Mouse (Mus musculus): ENCODE data around the gene Prune1.

Gene Prune1

DNA sequence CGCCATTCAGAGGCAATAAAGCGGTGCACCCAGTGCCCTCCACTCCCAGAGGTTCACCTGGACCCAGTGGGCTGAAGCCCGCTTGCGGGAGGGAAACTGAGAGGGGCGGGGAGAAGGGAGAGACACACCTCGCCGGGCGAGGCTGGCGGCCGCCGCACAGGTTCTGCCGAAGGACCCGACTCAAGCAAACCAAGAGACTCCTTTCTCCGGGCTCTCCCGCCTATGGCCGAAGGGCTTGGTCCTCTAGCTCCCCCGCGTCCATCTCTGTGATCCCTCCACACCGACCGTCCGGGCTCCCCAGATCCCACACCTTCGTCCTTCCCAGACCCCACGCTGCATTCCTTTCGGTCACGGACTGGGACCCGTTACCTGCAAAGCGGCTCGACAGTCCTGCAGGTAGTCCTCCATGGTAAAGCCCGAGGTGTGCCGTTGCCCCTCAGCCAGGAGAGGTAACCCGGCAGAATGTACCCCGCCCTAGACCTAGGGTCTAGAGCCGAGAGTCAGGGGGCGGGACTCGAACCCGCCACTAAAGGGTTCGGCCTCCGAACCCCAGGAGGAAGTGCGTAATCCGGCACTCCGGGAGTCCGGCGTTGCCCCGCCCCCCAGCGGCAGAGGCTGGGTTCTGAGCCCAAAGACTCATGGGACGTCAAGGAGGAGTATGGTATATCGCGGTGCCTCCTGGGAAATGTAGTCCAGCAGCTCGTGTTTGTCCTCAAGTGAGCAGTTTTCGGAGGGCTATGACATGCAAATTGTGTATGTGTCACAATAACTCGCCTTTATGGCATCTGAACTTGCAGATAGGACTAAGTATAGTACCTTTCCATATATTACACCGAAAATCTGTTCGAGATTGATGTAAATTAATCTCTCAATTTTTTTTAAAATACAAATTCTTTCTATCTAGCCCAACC is at the start of gene Prune1, which contains the start of gene Mindy1:
Gene Prune1, minus strand, starts transcription at position 861 of the 911 bp plus-strand sequence.
Gene Mindy1, plus strand, starts transcription at position 130 of the 911 bp plus-strand sequence.
- in situ Hi-C loops (cut with MboI; ENCODE audit: low sequenced_read_pairs): no loop called here

DNA sequence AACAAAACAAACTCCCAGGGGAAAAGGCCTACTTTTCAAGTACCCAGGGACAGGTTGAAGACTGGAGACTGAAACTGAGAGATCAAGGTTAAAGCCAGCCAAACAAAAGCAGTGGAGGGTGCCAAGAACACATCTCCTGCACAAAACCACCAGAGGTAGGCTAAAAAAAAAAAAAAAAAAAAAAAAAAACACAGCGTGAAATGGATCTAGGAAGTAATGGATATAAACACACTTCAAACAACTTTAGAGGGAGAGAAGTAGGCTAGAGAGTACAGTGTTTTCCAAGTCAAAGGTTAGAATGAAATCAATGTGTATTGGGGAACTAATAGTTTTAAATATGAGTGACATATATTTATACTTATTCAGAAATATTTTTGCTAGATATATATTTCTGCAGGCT is 49.7 kb upstream of the Prune1 start:
- in situ Hi-C loops (cut with MboI; ENCODE audit: low sequenced_read_pairs): no loop called here

DNA sequence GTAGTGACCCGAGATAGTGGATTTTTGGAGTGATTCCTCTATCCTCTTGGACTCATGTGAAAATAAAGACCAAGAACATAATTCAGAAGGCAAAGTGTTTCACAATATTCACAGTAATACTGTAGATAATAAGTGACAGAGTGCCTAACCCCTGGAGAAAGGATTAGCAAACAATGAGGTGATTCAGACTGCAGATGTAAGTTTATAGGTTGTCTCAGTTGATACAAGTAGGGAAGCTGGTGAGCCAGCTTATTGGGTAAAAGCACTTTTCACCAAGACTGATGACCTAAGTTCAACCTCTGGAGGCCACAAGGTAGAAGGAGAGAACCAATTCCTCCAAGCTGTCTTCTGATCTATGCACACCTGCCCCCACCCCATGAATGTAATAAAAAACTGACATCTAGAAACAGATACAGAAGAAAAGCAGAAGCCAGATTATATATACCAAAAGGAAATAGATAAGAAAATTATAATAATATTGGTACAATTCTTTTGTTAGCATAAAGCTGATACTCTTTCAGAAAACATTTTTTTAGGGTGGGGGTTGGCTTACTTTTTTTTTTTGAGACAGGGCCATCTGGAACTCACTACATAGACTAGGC is 47.0 kb upstream of the Prune1 start:
- in situ Hi-C loops (cut with MboI; ENCODE audit: low sequenced_read_pairs): no loop called here

DNA sequence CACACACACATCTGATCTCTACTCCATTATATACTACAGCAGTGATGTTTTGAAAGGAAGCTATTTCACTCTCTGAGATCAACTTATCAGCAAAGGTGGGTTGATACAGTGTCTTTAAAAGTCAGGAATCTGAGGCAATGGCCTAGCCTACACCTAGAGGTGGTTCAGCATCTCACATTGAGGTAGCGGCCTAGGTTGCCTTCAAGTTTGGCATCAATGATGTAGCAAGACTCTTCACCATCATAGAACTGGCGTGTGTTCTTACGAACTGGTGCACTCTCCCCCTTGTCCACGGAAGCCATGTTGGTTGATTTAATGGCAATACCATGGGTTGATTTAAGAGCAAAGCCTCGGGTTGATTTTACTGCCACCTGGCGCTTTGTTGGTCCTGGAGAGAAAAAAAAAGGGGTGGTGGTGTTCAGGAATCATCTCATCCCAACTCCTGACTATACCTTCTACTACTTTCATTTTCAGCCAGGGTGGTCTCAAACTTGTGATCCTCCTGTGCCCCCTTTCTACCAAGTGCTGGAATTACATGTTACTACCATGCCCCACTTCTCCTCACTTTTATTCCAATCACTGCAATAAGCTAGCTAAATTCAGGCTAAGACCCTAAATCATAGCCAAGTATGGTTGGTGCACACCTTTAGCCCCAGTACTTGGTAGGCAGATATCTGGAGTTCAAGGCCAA is 42.7 kb upstream of the Prune1 start:
- in situ Hi-C loops (cut with MboI; ENCODE audit: low sequenced_read_pairs): no loop called here

DNA sequence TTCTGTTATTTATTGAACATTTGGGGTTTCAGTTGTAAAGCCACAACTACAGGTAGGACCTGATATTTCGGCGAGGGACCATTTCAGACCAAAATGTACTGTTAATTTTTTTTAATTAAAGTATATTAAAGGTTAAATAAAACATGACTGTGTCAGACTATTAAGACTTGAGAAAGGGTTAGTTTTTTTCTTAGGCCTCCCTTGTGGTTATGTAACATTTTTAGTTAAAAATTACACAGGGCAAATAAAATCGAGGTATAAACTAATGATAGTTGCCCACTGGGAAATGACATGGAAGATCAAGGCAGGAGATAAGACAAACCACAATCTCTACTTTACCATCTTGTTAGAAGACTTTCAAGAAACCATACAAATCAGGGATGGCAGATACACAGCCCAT is 41.6 kb upstream of the Prune1 start:
- in situ Hi-C loops (cut with MboI; ENCODE audit: low sequenced_read_pairs): no loop called here

DNA sequence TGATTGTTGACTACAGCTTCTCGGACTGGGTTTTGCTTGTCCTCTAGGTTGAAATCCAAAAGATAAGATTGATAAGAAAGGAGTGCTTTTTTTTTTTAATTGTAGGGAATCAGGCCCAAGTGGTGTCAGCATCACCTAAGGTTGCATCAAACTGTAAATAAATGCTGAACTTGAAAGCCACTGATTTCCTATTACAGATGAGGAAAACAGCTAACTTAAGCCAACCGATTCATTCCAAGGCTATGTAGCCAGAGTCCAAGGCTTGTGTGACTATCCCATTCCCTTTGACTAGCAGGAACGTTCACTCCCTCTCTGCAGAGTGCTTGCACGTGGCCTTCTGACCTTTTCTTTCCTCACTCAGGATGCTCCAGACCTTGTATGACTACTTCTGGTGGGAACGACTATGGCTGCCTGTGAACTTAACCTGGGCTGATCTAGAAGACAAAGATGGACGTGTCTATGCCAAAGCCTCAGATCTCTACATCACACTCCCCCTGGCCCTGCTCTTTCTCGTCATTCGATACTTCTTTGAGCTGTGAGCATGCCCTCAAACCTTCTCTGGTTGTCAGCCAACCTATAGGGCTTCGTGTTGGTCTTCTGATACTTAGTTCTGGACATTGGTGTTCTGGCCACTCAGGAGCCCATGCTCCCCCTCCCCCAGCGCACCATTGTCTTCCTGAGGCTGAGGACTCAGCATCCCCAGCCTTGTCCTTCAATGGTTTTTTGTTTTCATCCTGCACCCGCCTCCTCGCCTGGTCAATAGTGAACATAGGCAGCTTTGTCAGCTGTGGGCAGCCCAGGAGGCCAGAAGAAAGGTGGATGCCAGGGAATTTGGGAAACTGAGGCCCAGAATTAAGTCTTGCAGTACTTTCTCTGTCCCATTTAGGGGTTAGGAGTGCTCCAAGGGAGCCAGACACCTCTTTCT is 38.1 kb upstream of the Prune1 start:
- in situ Hi-C loops (cut with MboI; ENCODE audit: low sequenced_read_pairs): no loop called here

DNA sequence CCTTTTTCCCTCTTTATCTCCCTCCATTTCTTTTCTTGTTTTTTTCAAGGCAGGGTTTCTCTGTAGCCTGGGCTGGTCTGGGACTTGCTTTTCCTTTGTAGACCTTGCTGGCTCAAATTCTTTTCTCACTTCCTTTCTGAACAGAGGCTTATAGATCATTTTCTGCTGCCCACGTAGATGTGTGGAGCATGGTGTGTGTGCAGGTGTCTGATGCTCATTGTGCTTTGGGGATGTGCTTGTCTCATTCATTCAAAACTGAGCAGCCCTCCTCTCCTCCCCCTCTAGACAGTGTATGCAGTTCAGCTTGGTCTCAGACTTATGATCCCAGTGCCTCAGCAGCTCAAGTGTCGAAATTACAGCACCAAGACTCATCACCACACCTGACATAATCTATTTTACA is 37.2 kb upstream of the Prune1 start:
- in situ Hi-C loops (cut with MboI; ENCODE audit: low sequenced_read_pairs): no loop called here

DNA sequence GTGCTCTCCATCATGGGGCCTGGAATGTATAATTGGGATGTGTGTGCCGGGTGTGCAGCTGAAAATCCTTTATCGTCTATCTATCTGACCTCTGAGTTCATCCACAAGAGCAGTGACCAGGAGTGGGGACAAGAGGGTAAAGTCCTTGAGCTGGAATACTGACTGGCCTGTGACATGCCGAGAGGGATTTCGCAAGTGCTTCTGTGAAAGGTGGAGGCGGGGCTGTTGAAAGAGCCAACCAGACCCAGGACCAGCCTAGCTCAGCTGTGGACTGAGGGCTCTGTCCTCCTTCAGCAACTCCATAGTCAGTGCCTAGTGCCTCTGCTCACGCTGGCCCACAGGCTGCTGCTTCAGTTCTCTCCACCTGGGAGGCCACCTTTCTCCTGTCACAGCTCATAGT is 36.7 kb upstream of the Prune1 start:
- in situ Hi-C loops (cut with MboI; ENCODE audit: low sequenced_read_pairs): no loop called here

DNA sequence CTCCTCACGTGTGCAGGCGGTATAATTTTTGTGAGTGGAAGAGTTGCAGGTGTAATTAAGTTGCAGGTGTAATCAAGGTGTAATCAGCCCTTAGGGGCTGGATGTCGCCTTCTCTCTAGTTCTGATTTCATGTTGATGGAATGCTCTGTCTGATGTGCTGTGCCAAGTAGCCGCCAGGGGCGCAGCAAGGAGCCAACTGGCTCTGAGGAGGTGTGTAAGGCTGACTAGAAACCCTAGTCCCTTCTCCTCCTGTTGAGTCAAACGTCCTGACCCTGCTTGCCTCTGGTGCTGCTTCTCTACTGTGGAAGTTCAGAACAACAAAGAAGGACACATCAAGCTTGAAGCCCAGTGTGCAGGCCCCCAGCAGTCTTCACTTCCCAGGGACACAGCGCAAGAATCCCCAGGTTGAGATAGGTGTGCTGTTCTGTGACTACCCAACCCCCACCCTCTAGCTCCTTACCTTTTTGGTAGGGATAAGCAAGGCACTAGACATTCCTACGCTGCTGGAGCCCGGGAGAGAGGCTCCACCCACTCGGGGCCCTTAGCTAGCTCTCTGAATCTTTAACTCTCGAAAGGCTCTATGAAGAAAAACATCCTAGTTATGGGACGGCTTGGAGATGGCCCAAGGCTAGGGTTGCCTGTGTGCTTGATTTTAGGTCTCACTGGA is 35.7 kb upstream of the Prune1 start:
- in situ Hi-C loops (cut with MboI; ENCODE audit: low sequenced_read_pairs): no loop called here

DNA sequence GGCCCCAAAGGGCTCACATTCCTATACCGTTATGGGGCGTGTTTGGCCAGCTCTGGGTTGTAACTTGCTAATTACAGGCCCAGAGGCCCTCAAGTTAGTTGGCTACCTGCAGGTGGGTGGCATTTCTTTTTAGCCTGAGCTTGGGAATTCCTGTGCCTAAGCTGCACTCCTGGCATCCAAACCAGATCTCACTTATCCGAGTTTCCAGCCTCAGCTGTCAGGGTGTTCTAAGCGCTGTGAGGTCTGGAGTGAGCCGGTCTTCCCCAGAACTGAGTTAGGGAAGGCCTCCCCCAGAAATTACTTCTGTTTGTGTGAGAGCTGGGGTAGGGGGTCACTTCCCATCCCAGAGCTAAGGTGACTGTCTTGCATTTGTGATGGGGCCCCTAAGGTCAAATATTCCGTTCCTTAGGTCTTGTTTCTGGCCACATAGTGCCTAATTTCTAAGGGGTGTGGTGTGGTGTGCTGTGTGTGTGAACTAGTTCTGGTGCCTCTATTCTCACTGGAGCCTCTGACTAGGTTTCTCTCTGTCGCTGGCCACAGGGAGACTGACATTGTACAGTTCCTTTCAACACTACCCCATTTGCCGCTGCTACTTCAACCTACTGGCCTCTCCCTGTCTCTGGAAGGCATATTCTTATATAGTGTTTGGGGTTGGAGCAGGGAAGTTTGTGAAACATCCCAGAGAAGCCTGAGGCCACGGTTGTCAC is 34.1 kb upstream of the Prune1 start:
- in situ Hi-C loops (cut with MboI; ENCODE audit: low sequenced_read_pairs): no loop called here

DNA sequence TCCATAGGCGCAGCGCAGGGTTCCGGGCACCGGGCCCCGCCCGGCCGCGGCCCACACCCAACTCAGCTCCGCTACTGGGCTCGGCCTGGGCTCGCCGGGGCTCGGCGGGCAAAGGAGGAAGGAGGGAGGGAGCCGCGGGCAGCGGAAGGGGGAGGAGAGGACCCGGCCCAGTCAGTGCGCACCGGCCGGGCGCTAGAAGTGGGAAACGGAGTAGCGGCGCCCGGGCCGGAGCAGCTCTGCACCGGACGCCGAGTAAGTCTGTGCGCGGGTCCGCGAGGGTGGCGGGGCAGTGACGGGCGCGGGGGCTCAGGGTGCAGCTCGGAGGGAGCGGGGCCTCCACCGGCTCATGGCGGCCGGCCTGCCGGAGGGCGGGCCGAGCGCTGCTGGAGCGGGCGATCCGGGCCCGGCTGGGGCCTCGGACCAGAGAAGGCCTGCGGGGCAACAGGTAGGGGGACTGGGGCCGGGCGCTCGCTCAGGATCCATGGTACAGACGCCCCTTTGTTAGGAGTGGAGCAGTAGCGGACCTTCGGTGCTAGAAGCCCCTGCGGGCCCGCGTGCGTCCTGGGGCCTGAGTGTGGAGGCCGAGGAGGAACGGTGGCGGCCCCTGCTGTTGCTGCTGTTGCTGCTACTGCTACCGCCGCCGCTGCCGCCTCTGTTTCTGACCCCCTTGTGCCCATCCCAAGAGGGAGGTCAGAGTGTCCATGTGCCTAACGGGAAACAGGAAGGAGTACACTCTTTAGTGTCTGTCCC is 33.4 kb upstream of the Prune1 start:
- in situ Hi-C loops (cut with MboI; ENCODE audit: low sequenced_read_pairs): no loop called here

DNA sequence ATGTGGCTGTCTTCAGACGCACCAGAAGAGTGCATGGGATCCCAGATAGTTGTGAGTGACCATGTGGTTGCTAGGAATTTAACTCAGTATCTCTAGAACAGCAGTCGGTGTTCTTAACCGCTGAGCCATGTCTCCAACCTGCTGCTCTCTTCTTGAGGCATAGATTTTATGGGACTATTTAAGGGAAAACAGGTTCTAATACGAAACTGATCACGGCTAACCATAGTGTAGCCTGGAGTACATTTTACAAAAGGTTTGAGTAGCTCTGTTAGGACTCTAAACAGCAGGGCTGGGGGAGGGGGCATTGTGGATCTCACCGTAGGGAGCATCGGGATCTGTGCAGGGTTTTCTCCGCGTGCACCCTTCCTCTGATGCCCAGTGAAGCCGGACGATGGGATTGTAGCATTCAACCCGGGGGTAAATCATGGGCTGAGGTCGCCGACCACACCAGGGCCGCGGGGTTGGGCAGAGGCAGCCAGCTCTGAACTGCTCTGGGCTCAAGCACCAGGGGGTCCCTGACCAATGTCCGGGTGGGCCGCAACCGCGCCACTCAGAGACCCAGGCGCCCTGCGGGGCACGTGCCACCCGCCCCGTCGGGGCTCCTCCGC is 32.7 kb upstream of the Prune1 start, which contains the start of gene Cers2:
Gene Cers2, plus strand, starts transcription at position 306 of the 608 bp plus-strand sequence.
- in situ Hi-C loops (cut with MboI; ENCODE audit: low sequenced_read_pairs): no loop called here

DNA sequence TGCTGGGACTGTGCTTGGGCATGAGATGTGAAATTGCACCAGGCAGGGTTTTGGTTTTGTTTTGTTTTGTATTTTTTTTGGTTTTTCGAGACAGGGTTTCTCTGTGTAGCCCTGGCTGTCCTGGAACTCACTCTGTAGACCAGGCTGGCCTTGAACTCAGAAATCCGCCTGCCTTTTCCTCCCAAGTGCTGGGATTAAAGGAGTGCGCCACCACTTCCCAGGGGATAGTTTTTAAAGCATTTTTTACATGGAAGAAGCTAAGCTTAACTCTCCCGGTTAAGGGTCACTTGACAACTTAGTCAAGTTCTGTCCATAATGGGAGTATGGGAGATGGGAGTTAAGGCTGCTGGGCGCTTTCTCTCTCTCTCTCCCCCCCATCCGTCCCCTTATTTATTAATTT is 32.2 kb upstream of the Prune1 start:
- in situ Hi-C loops (cut with MboI; ENCODE audit: low sequenced_read_pairs): no loop called here

DNA sequence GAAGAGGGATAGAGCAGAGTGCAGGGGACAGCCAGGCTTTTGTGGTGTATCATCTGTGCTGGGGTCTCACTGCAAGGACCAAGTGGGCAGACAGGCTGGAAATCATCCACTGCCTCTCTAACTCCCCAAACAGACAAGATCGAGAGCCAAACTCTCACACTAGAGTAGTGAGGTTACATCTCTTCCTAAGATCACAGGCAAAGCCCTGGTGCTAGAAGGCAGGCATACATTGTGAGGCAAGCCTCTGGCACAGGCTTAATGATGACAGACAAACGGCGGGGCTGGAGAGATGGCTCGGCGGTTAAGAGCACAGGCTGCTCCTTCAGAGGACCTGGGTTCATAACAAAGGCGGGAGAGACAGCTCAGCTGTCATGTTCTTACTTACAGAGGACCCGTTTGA is 31.6 kb upstream of the Prune1 start:
- in situ Hi-C loops (cut with MboI; ENCODE audit: low sequenced_read_pairs): no loop called here

DNA sequence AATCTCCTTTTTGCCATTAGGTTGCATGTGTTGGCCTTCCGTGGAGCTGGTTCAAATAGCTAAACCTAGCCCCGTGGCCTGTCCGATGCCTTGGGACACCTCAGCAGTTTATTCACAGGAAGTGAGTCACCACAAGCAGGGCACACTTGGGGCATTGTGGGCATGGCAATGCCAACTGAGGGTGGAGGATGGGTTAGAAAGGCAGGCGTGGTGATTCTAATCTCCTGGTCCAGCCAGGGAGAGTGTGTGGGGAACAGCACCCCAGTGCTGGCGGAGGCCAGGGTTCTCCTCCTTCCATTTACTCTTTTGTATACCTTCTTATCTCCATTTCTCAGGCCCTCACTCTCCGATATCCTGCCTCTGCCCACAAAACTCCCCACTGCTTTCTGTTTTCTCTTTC is 30.7 kb upstream of the Prune1 start:
- in situ Hi-C loops (cut with MboI; ENCODE audit: low sequenced_read_pairs): no loop called here

DNA sequence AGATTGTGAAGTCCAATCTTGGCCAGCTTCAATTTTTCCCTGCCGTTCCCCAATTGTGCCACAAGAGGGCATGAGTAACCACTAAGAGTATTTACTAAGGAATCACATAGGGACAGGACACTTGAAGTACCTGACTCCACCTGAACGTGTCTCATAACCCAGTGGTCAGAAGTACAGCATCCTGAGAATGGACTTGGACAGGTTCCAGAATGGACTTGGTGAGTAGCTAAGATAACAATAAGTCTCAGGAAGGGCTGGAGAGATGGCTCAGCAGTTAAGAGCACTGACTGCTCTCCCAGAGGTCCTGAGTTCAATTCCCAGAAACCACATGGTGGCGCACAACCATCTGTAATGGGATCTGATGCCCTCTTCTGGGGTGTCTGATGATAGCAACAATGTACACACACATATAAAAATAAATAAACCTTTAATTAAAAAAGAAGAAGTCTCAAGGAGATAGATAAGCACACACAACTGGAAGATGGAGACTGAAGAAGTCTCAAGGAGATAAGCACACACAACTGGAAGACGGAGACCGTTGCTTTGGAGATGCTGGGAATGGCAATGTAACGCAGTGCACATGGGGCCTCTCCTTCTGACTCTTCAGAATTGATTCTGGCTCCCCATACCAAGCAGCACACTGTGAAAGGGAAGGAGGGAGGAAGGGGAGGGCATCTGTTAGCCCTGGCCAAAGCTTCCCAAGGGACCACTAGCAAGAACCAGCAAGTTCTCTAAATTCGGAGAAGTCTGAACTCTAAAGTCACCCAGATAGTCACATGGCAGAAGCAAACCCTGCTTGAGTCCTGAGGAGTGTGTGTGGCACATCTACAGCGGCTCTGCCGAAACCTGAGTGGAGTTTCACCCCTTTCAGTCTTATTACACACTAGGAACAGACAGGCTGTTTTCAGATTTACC is 29.3 kb upstream of the Prune1 start:
- in situ Hi-C loops (cut with MboI; ENCODE audit: low sequenced_read_pairs): no loop called here

DNA sequence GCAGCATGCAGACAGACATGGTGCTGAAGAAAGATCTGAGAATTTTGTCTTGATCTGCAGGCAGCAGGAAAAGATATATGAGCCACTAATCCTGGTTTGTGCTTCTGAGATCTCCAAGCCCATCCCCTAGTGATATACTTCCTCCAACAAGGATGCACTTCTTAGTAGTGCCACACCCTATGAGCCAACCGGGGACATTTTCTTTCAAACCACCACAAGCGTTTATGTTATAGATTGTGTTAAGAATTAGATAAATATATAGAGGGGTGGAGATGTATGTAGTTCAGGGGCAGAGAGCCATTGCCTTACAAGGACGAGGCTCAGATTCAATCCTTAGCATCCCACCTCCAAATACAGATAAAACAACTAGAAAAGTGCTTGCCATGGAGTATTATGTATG is 28.6 kb upstream of the Prune1 start:
- in situ Hi-C loops (cut with MboI; ENCODE audit: low sequenced_read_pairs): no loop called here
